Mouse (Mus musculus) retina, embryonic 14.5 days (tissue): ENCODE results near the gene Tnfrsf11a.

Source experiments
- DNase-seq: peaks from one replicate; pipeline ENCODE4 v3.0.0-alpha.2; 2015; ENCODE audit warnings: low spot score

The Tnfrsf11a gene

GRCm38 (mm10) chr1:105829171-105829570 lies 48.7 kb downstream of the Tnfrsf11a start:
- DNase-seq = peak; percentile 53

- no peak for DNase-seq
These were observed 52.3 kb downstream of the Tnfrsf11a start for GRCm38 (mm10) chr1:105832784-105833183.

- DNase-seq = peak; percentile 17
These were observed 62.4 kb downstream of the Tnfrsf11a start for GRCm38 (mm10) chr1:105842950-105843349.

- peak; percentile 68 for DNase-seq
These were observed 62.9 kb downstream of the Tnfrsf11a start for GRCm38 (mm10) chr1:105843386-105843785.

GRCm38 (mm10) chr1:105843856-105844255 lies 63.3 kb downstream of the Tnfrsf11a start:
- peak; percentile 41 for DNase-seq

GRCm38 (mm10) chr1:105844341-105845006 lies 64.0 kb downstream of the Tnfrsf11a start:
- peak; percentile 45 for DNase-seq

GRCm38 (mm10) chr1:105846431-105846830 lies 65.9 kb downstream of the Tnfrsf11a start:
- no peak for DNase-seq

- no peak for DNase-seq
These were observed 68.3 kb downstream of the Tnfrsf11a start for GRCm38 (mm10) chr1:105848806-105849205.

- no peak for DNase-seq
These were observed 70.8 kb downstream of the Tnfrsf11a start for GRCm38 (mm10) chr1:105851341-105851740.

- no peak for DNase-seq
These were observed 79.2 kb downstream of the Tnfrsf11a start for GRCm38 (mm10) chr1:105859740-105860139.

- no peak for DNase-seq
These were observed 96.1 kb downstream of the Tnfrsf11a start for GRCm38 (mm10) chr1:105876589-105876988.

GRCm38 (mm10) chr1:105877808-105878207 lies 97.3 kb downstream of the Tnfrsf11a start:
- DNase-seq = no peak

GRCm38 (mm10) chr1:105878416-105878815 lies 97.9 kb downstream of the Tnfrsf11a start:
- no peak for DNase-seq

- peak; percentile 69 for DNase-seq
These were observed 100.2 kb downstream of the Tnfrsf11a start for GRCm38 (mm10) chr1:105880555-105881304.

GRCm38 (mm10) chr1:105881466-105881865 lies 100.9 kb downstream of the Tnfrsf11a start:
- DNase-seq = no peak

- no peak for DNase-seq
These were observed 103.0 kb downstream of the Tnfrsf11a start for GRCm38 (mm10) chr1:105883498-105883897.

- DNase-seq = no peak
These were observed 104.6 kb downstream of the Tnfrsf11a start for GRCm38 (mm10) chr1:105885101-105885500.

- DNase-seq = no peak
These were observed 105.1 kb downstream of the Tnfrsf11a start for GRCm38 (mm10) chr1:105885575-105885974.

- DNase-seq = no peak
These were observed 105.8 kb downstream of the Tnfrsf11a start for GRCm38 (mm10) chr1:105886358-105886757.

- DNase-seq = peak; percentile 92
These were observed 110.7 kb downstream of the Tnfrsf11a start for GRCm38 (mm10) chr1:105891032-105891725.

GRCm38 (mm10) chr1:105895019-105895418 lies 114.5 kb downstream of the Tnfrsf11a start:
- DNase-seq = no peak
